Mouse (Mus musculus) T-helper 17 cell (primary cell): Measurements from ENCODE around the gene Gc.

ENCODE experiments used
- in situ Hi-C, 2 experiments: fragments of 300-600 bp; cut with MboI, MseI; formaldehyde crosslinking; loops; 1 replicate in 1 of 2; 2 replicates in 1 of 2; pipeline ENCODE4 v1.15.1; 2025; ENCODE audit warnings: high pct_unique_total_duplicates in 2 of 2

Gene Gc

GRCm38 (mm10) chr5:89457554-89458062 is at the start of gene Gc:
Gene Gc (minus strand): TSS chr5:89457898.
- in situ Hi-C loops = loop anchor here in 1 of 2 experiments (10.0 kb wide), 1 partner anchor 227 kb away; no protein-coding TSS in a partner anchor

- in situ Hi-C loops = no loop called here
Measured at GRCm38 (mm10) chr5:89500182-89500581, 42.5 kb upstream of the Gc start.

GRCm38 (mm10) chr5:89492560-89492959 is 34.9 kb upstream of the Gc start:
- in situ Hi-C loops = loop anchor here in 1 of 2 experiments (5.0 kb wide), 1 partner anchor 105 kb away; no protein-coding TSS in a partner anchor

- in situ Hi-C loops = no loop called here
Measured at GRCm38 (mm10) chr5:89470483-89470882, 12.8 kb upstream of the Gc start.

- in situ Hi-C loops = no loop called here
Measured at GRCm38 (mm10) chr5:89467886-89468285, 10.2 kb upstream of the Gc start.

- in situ Hi-C loops = no loop called here
Measured at GRCm38 (mm10) chr5:89467045-89467444, 9.3 kb upstream of the Gc start.

GRCm38 (mm10) chr5:89466275-89466674 is 8.6 kb upstream of the Gc start:
- in situ Hi-C loops = no loop called here

GRCm38 (mm10) chr5:89461817-89462216 is 4.1 kb upstream of the Gc start:
- in situ Hi-C loops = no loop called here

GRCm38 (mm10) chr5:89459591-89459990 is 1.9 kb upstream of the Gc start:
- in situ Hi-C loops = loop anchor here in 1 of 2 experiments (10.0 kb wide), 1 partner anchor 225 kb away; no protein-coding TSS in a partner anchor

GRCm38 (mm10) chr5:89458987-89459386 is 1.3 kb upstream of the Gc start:
- in situ Hi-C loops = loop anchor here in 1 of 2 experiments (10.0 kb wide), 1 partner anchor 226 kb away; no protein-coding TSS in a partner anchor

- in situ Hi-C loops = loop anchor here in 1 of 2 experiments (10.0 kb wide), 1 partner anchor 229 kb away; no protein-coding TSS in a partner anchor
Measured at GRCm38 (mm10) chr5:89455526-89455925, 2.2 kb downstream of the Gc start.

GRCm38 (mm10) chr5:89450798-89451197 is 6.9 kb downstream of the Gc start:
- in situ Hi-C loops = loop anchor here in 1 of 2 experiments (10.0 kb wide), 1 partner anchor 234 kb away; no protein-coding TSS in a partner anchor

GRCm38 (mm10) chr5:89449325-89449724 is 8.4 kb downstream of the Gc start:
- in situ Hi-C loops = loop anchor here in 1 of 2 experiments (10.0 kb wide), 1 partner anchor 625 kb away; no protein-coding TSS in a partner anchor

GRCm38 (mm10) chr5:89447978-89448377 is 9.7 kb downstream of the Gc start:
- in situ Hi-C loops = loop anchor here in 1 of 2 experiments (10.0 kb wide), 1 partner anchor 627 kb away; no protein-coding TSS in a partner anchor

GRCm38 (mm10) chr5:89444360-89444759 is 13.3 kb downstream of the Gc start:
- in situ Hi-C loops = loop anchor here in 1 of 2 experiments (10.0 kb wide), 1 partner anchor 630 kb away; no protein-coding TSS in a partner anchor

- in situ Hi-C loops = no loop called here
Measured at GRCm38 (mm10) chr5:89411536-89411935, 46.2 kb downstream of the Gc start.

- in situ Hi-C loops = no loop called here
Measured at GRCm38 (mm10) chr5:89407376-89408082, 50.2 kb downstream of the Gc start.

GRCm38 (mm10) chr5:89405132-89405531 is 52.6 kb downstream of the Gc start:
- in situ Hi-C loops = no loop called here

- in situ Hi-C loops = loop anchor here in 1 of 2 experiments (25.0 kb wide), 1 partner anchor 453 kb away; no protein-coding TSS in a partner anchor
Measured at GRCm38 (mm10) chr5:89390405-89390804, 67.3 kb downstream of the Gc start.

- in situ Hi-C loops = loop anchor here (5.0 to 25.0 kb wide), 3 partner anchors 447 to 1191 kb away; no protein-coding TSS in a partner anchor
Measured at GRCm38 (mm10) chr5:89384204-89384603, 73.5 kb downstream of the Gc start.

GRCm38 (mm10) chr5:89381340-89381739 is 76.4 kb downstream of the Gc start:
- in situ Hi-C loops = loop anchor here (5.0 to 25.0 kb wide), 3 partner anchors 444 to 1193 kb away; no protein-coding TSS in a partner anchor

GRCm38 (mm10) chr5:89370140-89370539 is 87.6 kb downstream of the Gc start:
- in situ Hi-C loops = no loop called here
